ENCODE assay signal across 21 mouse cellular contexts in the genomic region with DNA sequence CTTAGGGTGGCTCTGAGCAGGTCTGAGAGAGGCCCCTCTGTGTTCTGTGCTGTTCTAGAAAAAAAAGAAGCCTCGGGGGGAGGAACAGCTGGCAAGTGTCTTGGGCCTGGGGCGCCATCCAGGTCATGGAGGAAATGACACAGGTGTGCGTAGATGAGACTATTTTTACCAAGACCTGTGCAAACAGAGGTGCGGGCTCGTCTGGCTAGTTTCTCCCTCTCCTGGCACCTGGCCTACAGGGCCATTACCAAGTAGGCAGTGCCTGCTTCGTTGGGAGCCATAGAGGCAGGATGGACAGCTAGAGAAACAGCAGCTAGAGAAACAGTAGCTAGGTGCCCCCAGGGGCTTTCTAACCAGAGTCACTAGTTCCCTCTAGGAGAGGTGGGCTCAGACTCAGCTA. TPM values are rescaled to one million over a fixed set of nuclear protein-coding genes. Genes with fewer than 3 reads are reported as not detected.
"Had no signal": no experiment of that assay in that cellular context is flagged by ENCODE, and none has a peak within 500 bp of the region (broad histone marks: within the 10 kb centered on the region; RNA-seq: fewer than 3 reads in every experiment).

No protein-coding gene starts in this region.

- H3K9ac ChIP-seq: kidney, embryonic 15.5 days; liver, embryonic 13.5 days; lung, embryonic 14.5 days had no signal

- DNase-seq: kidney, adult 11 months; kidney, adult 8-10 months; kidney, postnatal 10 days; kidney, postnatal 36 days; layer of hippocampus, postnatal 36 days; liver, embryonic 13.5 days; lung, postnatal 14 days; thymus, adult 2 months; thymus, postnatal 14 days had no signal

- H3K9me3 ChIP-seq: kidney, embryonic 15.5 days; liver, embryonic 13.5 days had no signal

- H3K36me3 ChIP-seq: kidney, embryonic 15.5 days; liver, embryonic 13.5 days had no signal

- H3K4me3 ChIP-seq: kidney, embryonic 15.5 days; left cerebral cortex, adult 2 months; liver, embryonic 13.5 days had no signal

- H3K4me2 ChIP-seq: kidney, embryonic 15.5 days; liver, embryonic 13.5 days; lung, embryonic 14.5 days had no signal

- H3K4me1 ChIP-seq: kidney, embryonic 15.5 days; liver, embryonic 13.5 days had no signal

- H3K27ac ChIP-seq: kidney, embryonic 15.5 days; left cerebral cortex, adult 2 months; liver, embryonic 13.5 days; macrophage; stomach, postnatal 0 days had no signal

RNA-seq across cellular contexts. Expression of a gene that starts 8.6 kb away (rescaled TPM):
- total RNA-seq: liver, adult 2 months; megakaryocyte, adult 5-6 weeks; midbrain, postnatal 0 days had no signal
- polyA plus RNA-seq: kidney, embryonic 15.5 days; limb, embryonic 11.5 days; liver, adult 2 months; lung, embryonic 14.5 days; midbrain, embryonic 14.5 days; midbrain, postnatal 0 days; neural tube, embryonic 11.5 days; neural tube, embryonic 14.5 days had no signal
